Mouse (Mus musculus): Measurements from ENCODE around the gene 2410004B18Rik. TPM values are rescaled to one million over a fixed set of nuclear protein-coding genes. Genes with fewer than 3 reads are reported as not detected.

Gene 2410004B18Rik
- total and polyA plus RNA-seq, 2 experiments from 2014 or later = 57.5 to 97.3 TPM

DNA sequence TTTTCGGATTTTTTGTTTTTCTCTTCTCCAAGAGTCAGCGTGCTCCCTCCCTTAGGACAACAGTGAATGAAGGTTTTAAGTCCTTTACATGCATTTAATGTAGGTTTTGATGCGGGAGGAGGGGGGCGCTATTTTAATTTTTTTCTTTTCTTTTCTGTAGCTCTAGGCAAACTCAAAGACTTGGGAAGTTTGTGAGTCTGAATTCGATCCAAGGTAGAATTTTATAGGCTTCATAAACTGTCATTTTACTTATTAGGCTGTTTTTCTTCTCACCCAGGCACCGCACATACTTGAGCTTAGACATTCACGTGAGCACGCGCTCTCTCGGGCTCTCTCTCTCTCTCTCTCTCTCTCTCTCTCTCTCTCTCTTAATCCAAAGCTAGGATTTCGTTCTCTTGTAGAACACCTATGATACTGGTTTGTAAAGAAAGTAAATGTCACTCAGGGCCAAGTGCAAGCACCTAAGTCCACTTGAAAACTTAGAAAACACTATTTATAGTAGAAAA is 51.8 kb downstream of the 2410004B18Rik start:
- Histone ChIP-seq H3K36me3 (ENCODE audit: insufficient read depth) (no peaks in the 10 kb centered on the region), H3K4me1 (ENCODE audit: insufficient read depth) (peaks cover 15% of the 10 kb centered on the region), H3K9me3 (ENCODE audit: low read length) (no peaks in the 10 kb centered on the region), H3K9ac (no peak overlapping the region), H3K27me3 (ENCODE audit: insufficient read depth, low read length) (peaks cover 5% of the 10 kb centered on the region; the same call in 1 of the 2 replicates), H3K4me3 (ENCODE audit: low read depth, low read length) (peak overlapping the region; percentile 70), H3K4me2 (ENCODE audit: low read depth) (peak overlapping the region; percentile 79), H3K27ac (ENCODE audit: low read depth, low read length) (no peak overlapping the region)
- DNase-seq = no peak
- TF ChIP-seq CTCF (IDR thresholded peaks at IDR 0.05; ENCODE audit: low read depth) = peak; percentile 43
- ATAC-seq = no peak
- WGBS = 8% methylated on average over 11 of the region's 11 CpGs

DNA sequence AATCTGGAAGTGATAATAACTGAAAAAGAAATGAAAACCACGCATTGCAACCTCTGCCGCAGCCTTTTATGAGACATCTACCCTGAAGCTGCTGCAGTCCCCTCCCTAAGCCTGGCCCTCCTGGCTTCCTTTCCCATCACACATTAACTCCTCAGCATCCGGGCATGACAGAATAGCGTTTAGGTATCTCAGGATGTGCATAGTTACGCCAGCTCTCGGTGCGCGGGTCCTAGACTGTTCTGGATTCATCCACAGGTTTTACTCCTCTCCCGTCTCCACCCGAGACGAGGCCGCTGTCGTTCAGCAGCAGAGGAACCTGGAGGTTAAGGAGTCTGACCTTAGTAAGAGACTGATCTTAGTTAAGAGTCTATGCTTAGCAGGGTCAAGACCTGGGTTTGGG is 53.3 kb downstream of the 2410004B18Rik start:
- ATAC-seq = no peak
- DNase-seq = no peak
- H3K4me2 ChIP-seq (ENCODE audit: low read depth) = no peak overlapping the region
- TF ChIP-seq CTCF (IDR thresholded peaks at IDR 0.05; ENCODE audit: low read depth) = no peak
- WGBS = 92% methylated on average over 13 of the region's 13 CpGs
- H3K9me3 ChIP-seq (ENCODE audit: low read length) = no peaks in the 10 kb centered on the region
- no peak overlapping the region for H3K27ac ChIP-seq (ENCODE audit: low read depth, low read length)
- no peaks in the 10 kb centered on the region for H3K36me3 ChIP-seq (ENCODE audit: insufficient read depth)
- H3K27me3 ChIP-seq (ENCODE audit: insufficient read depth, low read length) = peaks cover 5% of the 10 kb centered on the region; the same call in 1 of the 2 replicates
- peaks cover 15% of the 10 kb centered on the region for H3K4me1 ChIP-seq (ENCODE audit: insufficient read depth)
- no peak overlapping the region for H3K4me3 ChIP-seq (ENCODE audit: low read depth, low read length)
- H3K9ac ChIP-seq = no peak overlapping the region

DNA sequence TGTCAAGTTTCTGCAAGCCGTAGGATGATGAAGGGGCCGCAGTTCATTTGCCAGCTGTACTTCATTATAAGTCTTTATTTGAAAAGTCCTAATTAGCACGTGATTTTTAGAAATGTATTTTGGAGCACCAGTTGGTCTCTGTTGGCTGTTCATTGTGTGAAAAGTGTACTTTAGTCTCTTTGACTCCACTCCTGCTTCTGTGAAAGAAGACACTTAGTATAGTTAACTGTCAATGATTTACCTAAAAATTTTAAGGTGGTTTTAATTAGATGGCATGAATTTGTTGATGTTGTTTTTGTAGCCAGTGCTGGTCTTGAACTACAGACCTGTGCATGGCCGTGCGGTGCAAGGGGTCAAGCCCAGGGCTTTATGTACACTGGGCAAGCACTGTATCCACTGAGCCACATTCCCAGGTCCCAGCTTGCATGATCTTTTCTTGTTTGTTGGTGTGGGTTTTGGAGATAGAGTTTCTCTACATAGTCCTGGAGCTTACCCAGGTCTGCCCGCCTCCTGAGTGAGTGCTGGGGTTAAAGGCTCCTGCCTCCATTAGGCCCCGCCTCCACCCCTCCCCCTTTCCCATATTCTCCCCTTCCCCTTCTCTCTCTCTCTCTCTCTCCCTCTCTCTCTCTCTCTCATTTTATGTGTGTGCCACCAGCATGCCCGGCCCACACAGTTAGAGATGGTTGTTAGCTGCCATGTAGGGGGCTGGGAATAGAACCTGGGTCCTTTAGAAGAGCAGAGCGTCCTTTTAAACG is 54.3 kb downstream of the 2410004B18Rik start:
- H3K27me3 ChIP-seq (ENCODE audit: insufficient read depth, low read length) = no peaks in the 10 kb centered on the region
- DNase-seq (no peak), ATAC-seq (no peak)
- no peak overlapping the region for H3K27ac ChIP-seq (ENCODE audit: low read depth, low read length)
- no peak overlapping the region for H3K9ac ChIP-seq
- H3K4me3 ChIP-seq (ENCODE audit: low read depth, low read length) = no peak overlapping the region
- H3K4me2 ChIP-seq (ENCODE audit: low read depth) = no peak overlapping the region
- no peaks in the 10 kb centered on the region for H3K9me3 ChIP-seq (ENCODE audit: low read length)
- 81% methylated on average over 10 of the region's 10 CpGs for WGBS
- peaks cover 15% of the 10 kb centered on the region for H3K4me1 ChIP-seq (ENCODE audit: insufficient read depth)
- no peak for TF ChIP-seq CTCF (IDR thresholded peaks at IDR 0.05; ENCODE audit: low read depth)
- no peaks in the 10 kb centered on the region for H3K36me3 ChIP-seq (ENCODE audit: insufficient read depth)

DNA sequence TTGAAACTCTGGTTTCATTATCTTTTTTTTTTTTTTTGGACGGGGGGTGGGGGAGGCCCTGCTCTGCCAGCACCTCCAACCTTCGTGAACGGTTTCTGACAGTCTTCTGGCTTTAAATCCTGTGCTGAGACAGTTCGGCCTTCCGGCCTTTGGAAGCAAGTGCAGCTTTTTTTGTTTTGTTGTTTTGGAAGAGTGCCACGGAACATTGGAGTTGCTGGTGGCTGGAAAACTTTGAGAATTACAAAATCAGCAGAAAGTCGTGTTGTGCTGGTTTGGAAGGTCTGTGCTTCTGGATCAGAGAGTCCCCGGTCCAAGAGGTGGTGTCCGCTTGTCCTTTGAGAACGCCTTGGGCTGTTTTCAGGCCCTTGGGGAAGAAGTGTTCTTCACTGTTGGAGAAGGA is 55.0 kb downstream of the 2410004B18Rik start:
- Histone ChIP-seq H3K36me3 (ENCODE audit: insufficient read depth) (no peaks in the 10 kb centered on the region), H3K27me3 (ENCODE audit: insufficient read depth, low read length) (no peaks in the 10 kb centered on the region), H3K9me3 (ENCODE audit: low read length) (no peaks in the 10 kb centered on the region), H3K9ac (no peak overlapping the region), H3K27ac (ENCODE audit: low read depth, low read length) (no peak overlapping the region), H3K4me1 (ENCODE audit: insufficient read depth) (peaks cover 12% of the 10 kb centered on the region), H3K4me2 (ENCODE audit: low read depth) (no peak overlapping the region), H3K4me3 (ENCODE audit: low read depth, low read length) (no peak overlapping the region)
- DNase-seq = no peak
- ATAC-seq = no peak
- no peak for TF ChIP-seq CTCF (IDR thresholded peaks at IDR 0.05; ENCODE audit: low read depth)
- WGBS = 70% methylated on average over 10 of the region's 10 CpGs

DNA sequence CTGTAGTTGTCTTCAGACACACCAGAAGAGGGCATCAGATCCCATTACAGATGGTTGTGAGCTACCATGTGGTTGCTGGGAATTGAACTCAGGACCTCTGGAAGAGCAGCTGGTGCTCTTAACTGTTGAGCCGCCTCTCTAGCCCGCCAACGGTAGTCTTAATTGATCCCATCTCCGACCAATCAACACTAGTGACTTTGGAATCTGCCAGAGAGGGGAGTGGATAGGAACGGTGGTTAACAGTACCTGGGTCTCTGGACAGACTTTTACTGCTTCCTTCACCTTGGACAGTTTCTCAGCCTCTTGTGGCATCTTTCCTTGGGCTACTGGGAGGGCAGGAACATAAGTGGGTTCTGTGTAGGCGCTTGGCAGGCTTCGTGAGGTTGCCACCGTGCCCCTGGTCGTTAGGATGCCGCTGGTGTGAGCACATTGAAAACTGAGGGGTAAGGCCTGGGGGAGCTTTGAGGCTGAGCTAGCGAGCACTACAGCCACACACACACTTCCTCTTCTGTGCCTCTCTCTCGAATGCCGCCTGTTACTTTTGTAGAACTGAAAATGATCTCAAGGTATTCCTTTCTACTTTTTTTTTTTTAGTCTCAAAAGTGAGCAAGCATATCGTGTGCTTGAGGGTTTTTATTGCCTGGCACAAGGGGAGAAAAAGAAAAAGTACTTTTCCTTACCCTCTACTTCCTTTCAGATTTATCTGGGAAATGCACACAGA is 55.8 kb downstream of the 2410004B18Rik start:
- Histone ChIP-seq H3K4me3 (ENCODE audit: low read depth, low read length) (no peak overlapping the region), H3K27me3 (ENCODE audit: insufficient read depth, low read length) (no peaks in the 10 kb centered on the region), H3K36me3 (ENCODE audit: insufficient read depth) (peaks cover 2% of the 10 kb centered on the region; the same call in 1 of the 2 replicates), H3K9ac (no peak overlapping the region), H3K9me3 (ENCODE audit: low read length) (no peaks in the 10 kb centered on the region), H3K4me2 (ENCODE audit: low read depth) (no peak overlapping the region), H3K4me1 (ENCODE audit: insufficient read depth) (peaks cover 10% of the 10 kb centered on the region), H3K27ac (ENCODE audit: low read depth, low read length) (no peak overlapping the region)
- TF ChIP-seq CTCF (IDR thresholded peaks at IDR 0.05; ENCODE audit: low read depth) = no peak
- DNase-seq (no peak), ATAC-seq (no peak)
- 74% methylated on average over 14 of the region's 14 CpGs for WGBS

Other genes starting within 250 kb of the 2410004B18Rik start
- gene Ddah1, start 179.3 kb upstream of the 2410004B18Rik start, total RNA-seq (2014; rRNA removed) = 112 and 147 TPM in 2 replicates
- 168 and 206 TPM in 2 replicates for gene Ddah1, start 179.3 kb upstream of the 2410004B18Rik start, polyA plus RNA-seq (2015; fragmentation: Nextera tagmentation; extraction: Ambion mirVana)
- 30.5 and 33.2 TPM in 2 replicates for gene Bcl10, start 15.2 kb upstream of the 2410004B18Rik start, total RNA-seq (2014; rRNA removed)
- 34.4 and 38.1 TPM in 2 replicates for gene Bcl10, start 15.2 kb upstream of the 2410004B18Rik start, polyA plus RNA-seq (2015; fragmentation: Nextera tagmentation; extraction: Ambion mirVana)
- gene Syde2, start 49.9 kb downstream of the 2410004B18Rik start, total RNA-seq (2014; rRNA removed) = 5.1 and 5.7 TPM in 2 replicates
- gene Syde2, start 49.9 kb downstream of the 2410004B18Rik start, polyA plus RNA-seq (2015; fragmentation: Nextera tagmentation; extraction: Ambion mirVana) = 0.34 and 0.45 TPM in 2 replicates
- gene Wdr63, start 170.1 kb downstream of the 2410004B18Rik start, total RNA-seq (2014; rRNA removed) = 0.69 and 2.1 TPM in 2 replicates
- gene Wdr63, start 170.1 kb downstream of the 2410004B18Rik start, polyA plus RNA-seq (2015; fragmentation: Nextera tagmentation; extraction: Ambion mirVana) = 1.2 and 1.7 TPM in 2 replicates
- 0.62 and 2.5 TPM in 2 replicates for gene Mcoln3, start 179.4 kb downstream of the 2410004B18Rik start, total RNA-seq (2014; rRNA removed)
- 0.20 and 0.30 TPM in 2 replicates for gene Mcoln3, start 179.4 kb downstream of the 2410004B18Rik start, polyA plus RNA-seq (2015; fragmentation: Nextera tagmentation; extraction: Ambion mirVana)
- gene Mcoln2, start 211.8 kb downstream of the 2410004B18Rik start, total RNA-seq (2014; rRNA removed) = 0.14 and 1.6 TPM in 2 replicates
- gene Mcoln2, start 211.8 kb downstream of the 2410004B18Rik start, polyA plus RNA-seq (2015; fragmentation: Nextera tagmentation; extraction: Ambion mirVana) = 0.12 and 0.48 TPM in 2 replicates